Mouse (Mus musculus) hindbrain, postnatal 0 days (tissue): ENCODE results near the gene Grin2b. TPM values are rescaled to one million over a fixed set of nuclear protein-coding genes. Genes with fewer than 3 reads are reported as not detected.

Experiments
- ATAC-seq: fragments of 200-750 bp; cut with Nextera tagmentation; 2 replicates; pipeline ENCODE4 v1.8.0; 2017; ENCODE audit warnings: mild to moderate bottlenecking, moderate TSS enrichment, moderate library complexity
- DNase-seq: peaks from one replicate; pipeline ENCODE4 v3.0.0-alpha.2; 2015; ENCODE audit warnings: low spot score
- H3K27ac ChIP-seq: fragments of 300-500 bp; sonication (generic); 2 replicates; pipeline ENCODE4 v1.5.1; 2014; ENCODE audit warnings: mild to moderate bottlenecking
- H3K27me3 ChIP-seq: fragments of 300-500 bp; sonication (generic); 2 replicates; pipeline ENCODE4 v1.6.1; 2014; ENCODE audit warnings: low read length, mixed read lengths; ENCODE audit not compliant: insufficient read depth
- H3K36me3 ChIP-seq: fragments of 300-500 bp; sonication (generic); 2 replicates; pipeline ENCODE4 v1.6.1; 2014; ENCODE audit warnings: low read length, mixed read lengths; ENCODE audit not compliant: insufficient read depth
- H3K4me1 ChIP-seq: fragments of 300-500 bp; sonication (generic); 2 replicates; pipeline ENCODE4 v1.6.1; 2014; ENCODE audit warnings: antibody characterized with exemption, low read length, mixed read lengths; ENCODE audit not compliant: insufficient read depth
- H3K4me2 ChIP-seq: fragments of 300-500 bp; sonication (generic); 2 replicates; pipeline ENCODE4 v1.6.1; 2014; ENCODE audit warnings: low read depth, mild to moderate bottlenecking, low read length, moderate library complexity, mixed read lengths
- H3K4me3 ChIP-seq: fragments of 300-500 bp; sonication (generic); 2 replicates; pipeline ENCODE4 v1.5.1; 2014; ENCODE audit warnings: low read length
- H3K9ac ChIP-seq: fragments of 300-500 bp; sonication (generic); replicated peaks from 2 replicates; pipeline ENCODE4 v1.6.1; 2014; ENCODE audit warnings: mild to moderate bottlenecking, low read length, moderate library complexity, mixed read lengths
- H3K9me3 ChIP-seq: fragments of 300-500 bp; sonication (generic); 2 replicates; pipeline ENCODE4 v1.6.1; 2016; ENCODE audit warnings: low read length, mixed read lengths
- CTCF ChIP-seq: IDR thresholded peaks from 2 replicates; pipeline ENCODE4 v1.5.1; 2016; ENCODE audit warnings: antibody characterized with exemption, control low read depth, low read depth
- WGBS: fragments of 180-500 bp; shearing (Covaris S2); extraction: QIAGEN DNeasy Blood & Tissue Kit; methylation state at CpG from one replicate; pipeline ENCODE4 v1.1.7; 2014; 5-methylcytosine and 5-hydroxymethylcytosine counted together
- polyA plus RNA-seq: library from polyadenylated mRNA; unstranded; fragments of >200 nt; fragmentation: Nextera tagmentation; extraction: Ambion mirVana; gene quantifications from 2 replicates; pipeline ENCODE4 v1.2.1, GENCODE M21; 2015
- total RNA-seq: library from RNA; depleted of rRNA; stranded (reverse); fragments of >200 nt; gene quantifications from 2 replicates; pipeline ENCODE4 v1.2.3, GENCODE M21; 2014

The Grin2b gene
- total and polyA plus RNA-seq, 2 experiments from 2014 or later = 55.1 to 67.0 TPM

- 63% methylated on average over 11 of the region's 11 CpGs for WGBS
- ATAC-seq = no peak
- no peak overlapping the region for H3K9ac ChIP-seq
- H3K36me3 ChIP-seq = no peaks in the 10 kb centered on the region
- H3K27ac ChIP-seq = no peak overlapping the region
- DNase-seq = no peak
- no peak overlapping the region for H3K4me3 ChIP-seq
- H3K4me2 ChIP-seq = no peak overlapping the region
- H3K27me3 ChIP-seq = no peaks in the 10 kb centered on the region
- no peaks in the 10 kb centered on the region for H3K4me1 ChIP-seq
- no peak for TF ChIP-seq CTCF
- no peaks in the 10 kb centered on the region for H3K9me3 ChIP-seq
These were observed 383.6 kb downstream of the Grin2b start for GRCm38 (mm10) chr6:135789603-135790170.

DNA sequence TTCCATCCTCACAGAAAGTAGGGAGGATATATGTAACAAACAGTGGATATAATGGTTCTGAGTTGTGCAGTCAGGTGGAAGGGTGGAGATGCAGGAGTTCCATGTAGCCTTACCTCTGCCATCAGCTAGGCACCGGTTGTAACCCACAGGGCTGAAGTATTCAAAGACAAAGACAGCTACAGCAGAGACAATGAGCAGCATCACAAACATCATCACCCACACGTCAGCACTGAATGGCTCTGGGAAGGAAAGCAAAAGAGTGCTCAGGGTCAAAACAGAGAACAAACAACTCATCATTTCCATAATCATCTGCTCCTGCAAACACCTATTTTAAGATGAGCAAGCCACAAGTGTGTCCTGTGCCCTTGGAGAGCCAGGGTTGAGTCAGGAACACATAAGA, 398.6 kb downstream of the Grin2b start:
- ATAC-seq = no peak
- Histone ChIP-seq H3K27ac (no peak overlapping the region), H3K27me3 (no peaks in the 10 kb centered on the region), H3K36me3 (peaks cover 11% of the 10 kb centered on the region; the same call in 1 of the 2 replicates), H3K4me2 (no peak overlapping the region), H3K9me3 (no peaks in the 10 kb centered on the region), H3K9ac (no peak overlapping the region), H3K4me3 (no peak overlapping the region), H3K4me1 (no peaks in the 10 kb centered on the region)
- no peak for DNase-seq
- TF ChIP-seq CTCF = no peak
- 71% methylated on average over 2 of the region's 2 CpGs for WGBS

DNA sequence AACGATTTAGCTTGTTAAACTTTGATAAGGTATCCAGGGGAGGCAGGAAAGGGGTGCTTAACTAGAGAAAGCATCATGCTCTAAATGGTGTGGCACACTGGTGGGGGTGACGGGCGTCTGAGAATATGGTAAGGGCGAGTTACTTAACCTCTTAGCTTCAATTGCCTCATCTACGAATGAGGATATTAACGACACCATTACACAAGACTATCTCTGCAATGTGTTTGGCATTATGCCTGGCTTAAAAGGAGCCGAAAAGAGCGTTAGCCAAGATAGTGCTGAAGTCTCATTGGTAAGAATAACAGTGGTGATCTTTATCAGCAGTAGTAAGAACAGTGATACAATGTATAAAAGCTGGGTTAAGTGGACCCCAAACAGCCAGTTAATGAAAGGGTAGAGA, 405.7 kb downstream of the Grin2b start:
- H3K4me2 ChIP-seq = no peak overlapping the region
- no peak for TF ChIP-seq CTCF
- no peak overlapping the region for H3K27ac ChIP-seq
- no peaks in the 10 kb centered on the region for H3K4me1 ChIP-seq
- peaks cover 4% of the 10 kb centered on the region; the same call in 1 of the 2 replicates for H3K36me3 ChIP-seq
- H3K27me3 ChIP-seq = no peaks in the 10 kb centered on the region
- WGBS = 66% methylated on average over 8 of the region's 8 CpGs
- ATAC-seq = no peak
- no peak for DNase-seq
- H3K9ac ChIP-seq = no peak overlapping the region
- H3K4me3 ChIP-seq = no peak overlapping the region
- H3K9me3 ChIP-seq = no peaks in the 10 kb centered on the region

DNA sequence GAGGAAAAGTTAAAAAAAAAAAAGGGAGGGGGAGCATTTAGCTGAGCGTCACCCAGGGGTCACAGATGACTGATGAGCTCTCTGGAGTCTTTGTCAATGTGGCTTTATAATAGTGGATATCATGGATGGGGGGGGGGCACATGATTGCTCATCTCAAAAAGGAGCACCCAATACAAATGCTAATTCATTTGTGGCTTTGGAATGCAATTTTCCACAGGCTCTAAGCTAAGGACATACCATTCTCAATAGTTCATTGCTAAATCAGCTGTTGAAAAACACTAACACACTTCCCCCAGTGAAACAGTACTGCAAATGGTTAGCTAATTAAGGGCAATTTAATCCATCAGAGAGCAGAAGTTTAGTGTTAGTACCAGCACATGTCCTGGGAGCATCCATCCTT, 414.6 kb downstream of the Grin2b start:
- no peak for DNase-seq
- H3K4me2 ChIP-seq = no peak overlapping the region
- no peak for TF ChIP-seq CTCF
- H3K9ac ChIP-seq = no peak overlapping the region
- H3K4me1 ChIP-seq = no peaks in the 10 kb centered on the region
- H3K36me3 ChIP-seq = no peaks in the 10 kb centered on the region
- no peak overlapping the region for H3K27ac ChIP-seq
- H3K9me3 ChIP-seq = no peaks in the 10 kb centered on the region
- WGBS = 26% methylated on average over 1 of the region's 1 CpGs
- no peak overlapping the region for H3K4me3 ChIP-seq
- H3K27me3 ChIP-seq = no peaks in the 10 kb centered on the region
- ATAC-seq = no peak

DNA sequence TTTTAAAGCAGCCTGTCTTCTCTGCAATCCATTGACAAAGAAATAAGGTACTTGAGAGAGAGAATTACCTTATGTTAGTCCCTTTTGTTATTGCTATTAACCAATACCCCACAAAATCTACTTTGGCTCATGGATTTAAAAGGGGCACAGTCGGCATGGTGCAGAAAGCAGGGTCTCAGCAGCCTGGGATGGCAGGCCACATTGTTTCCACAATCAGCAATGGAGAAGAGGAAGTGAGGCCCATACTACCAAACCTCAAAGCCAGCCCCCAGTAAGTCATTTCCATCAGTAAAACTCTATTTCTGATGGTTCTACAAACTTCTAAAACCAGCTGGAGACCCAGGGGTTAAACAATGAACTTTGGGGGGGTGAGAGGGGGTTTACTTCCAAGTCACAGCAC, 417.2 kb downstream of the Grin2b start:
- DNase-seq (no peak), ATAC-seq (no peak)
- 79% methylated on average over 1 of the region's 1 CpGs for WGBS
- H3K27me3 ChIP-seq = no peaks in the 10 kb centered on the region
- no peaks in the 10 kb centered on the region for H3K36me3 ChIP-seq
- no peak overlapping the region for H3K4me3 ChIP-seq
- no peak for TF ChIP-seq CTCF
- H3K4me2 ChIP-seq = no peak overlapping the region
- H3K27ac ChIP-seq = no peak overlapping the region
- no peaks in the 10 kb centered on the region for H3K4me1 ChIP-seq
- H3K9ac ChIP-seq = no peak overlapping the region
- H3K9me3 ChIP-seq = no peaks in the 10 kb centered on the region

- H3K27ac ChIP-seq = no peak overlapping the region
- DNase-seq = peak; percentile 25
- no peak for TF ChIP-seq CTCF
These were observed 424.8 kb downstream of the Grin2b start for GRCm38 (mm10) chr6:135748412-135749076.

DNA sequence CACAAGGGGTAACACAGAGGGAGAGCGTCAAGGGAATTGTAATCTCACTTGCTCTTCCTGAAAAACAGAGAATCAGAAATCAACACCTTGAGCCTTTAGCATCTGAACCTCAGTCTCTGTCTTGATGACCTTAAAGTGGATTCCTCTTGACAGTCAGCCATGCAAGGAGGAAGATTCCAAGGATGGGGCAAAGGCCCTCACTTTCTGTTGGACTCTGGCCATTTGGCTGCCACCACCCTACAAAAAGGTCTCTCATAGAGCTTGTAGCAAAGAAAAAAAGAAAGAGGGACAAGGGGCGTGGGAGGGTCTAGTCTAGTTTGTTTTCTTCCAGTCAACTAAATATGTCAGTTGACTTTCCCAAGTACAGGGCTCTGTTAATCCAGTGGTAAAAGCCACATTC, 427.7 kb downstream of the Grin2b start:
- ATAC-seq (no peak), DNase-seq (no peak)
- TF ChIP-seq CTCF = no peak
- 0 out of 2 replicates have a peak, but pooled peaks cover 5% of the 10 kb centered on the region for H3K4me1 ChIP-seq
- H3K27ac ChIP-seq = no peak overlapping the region
- no peaks in the 10 kb centered on the region for H3K9me3 ChIP-seq
- no peak overlapping the region for H3K4me2 ChIP-seq
- 70% methylated on average over 2 of the region's 2 CpGs for WGBS
- no peak overlapping the region for H3K4me3 ChIP-seq
- no peaks in the 10 kb centered on the region for H3K27me3 ChIP-seq
- H3K36me3 ChIP-seq = no peaks in the 10 kb centered on the region
- H3K9ac ChIP-seq = no peak overlapping the region

More at GRCm38 (mm10) chr6:135748412-135749076, 424.8 kb downstream of the Grin2b start:
- no peaks in the 10 kb centered on the region for H3K36me3 ChIP-seq
- no peaks in the 10 kb centered on the region for H3K9me3 ChIP-seq
- no peak overlapping the region for H3K4me3 ChIP-seq
- H3K4me1 ChIP-seq = 0 out of 2 replicates have a peak, but pooled peaks cover 5% of the 10 kb centered on the region
- no peak overlapping the region for H3K4me2 ChIP-seq
- 24% methylated on average over 6 of the region's 7 CpGs for WGBS
- H3K9ac ChIP-seq = no peak overlapping the region
- no peaks in the 10 kb centered on the region for H3K27me3 ChIP-seq
- ATAC-seq = peak; percentile 70
